Comparison of ENCODE assay signal across 25 mouse cellular contexts in the genomic region with DNA sequence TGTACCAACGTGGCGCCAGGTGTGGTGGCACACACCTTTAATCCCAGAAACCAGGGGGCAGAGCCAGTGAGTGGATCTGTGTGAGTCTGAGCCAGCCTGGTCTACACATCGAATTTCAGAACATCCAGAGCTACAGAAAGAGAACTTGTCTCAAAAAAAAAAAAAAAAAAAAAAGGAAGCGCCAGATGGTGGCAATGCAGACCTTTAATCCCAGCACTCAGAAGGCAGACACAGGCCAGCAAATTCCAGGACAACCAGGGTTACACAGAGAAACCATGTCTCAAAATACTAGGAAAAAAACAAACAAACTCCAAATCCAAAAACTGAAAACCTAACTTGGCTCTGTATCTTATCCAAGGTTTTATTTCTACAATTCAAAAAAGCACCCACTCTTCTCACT. TPM values are rescaled to one million over a fixed set of nuclear protein-coding genes. Genes with fewer than 3 reads are reported as not detected.
DNase-seq lines count a peak whose midpoint lies in the region; TF ChIP-seq lines count a peak whose summit lies in the region.
"Had no signal": no experiment of that assay in that cellular context is flagged by ENCODE, and none has a peak within 500 bp of the region (broad histone marks: within the 10 kb centered on the region; RNA-seq: fewer than 3 reads in every experiment).

No protein-coding gene starts in this region.

- H3K27me3 ChIP-seq in kidney, adult 2 months (replicated peaks; ENCODE audit: control insufficient read depth, insufficient read depth, low read length): no peaks in the 10 kb centered on the region
- no peaks in the 10 kb centered on the region for H3K27me3 ChIP-seq in thymus, adult 2 months (ENCODE audit: control insufficient read depth, insufficient read depth, low read length)
- H3K27me3 ChIP-seq in small intestine, adult 2 months (ENCODE audit: control insufficient read depth, insufficient read depth, low read length): no peaks in the 10 kb centered on the region
- H3K27me3 ChIP-seq: heart, embryonic 12.5 days; limb, embryonic 15.5 days; midbrain, embryonic 12.5 days; neural tube, embryonic 12.5 days had no signal

- peak overlapping the region; percentile 68; the same call in 1 of the 2 replicates for H3K27ac ChIP-seq in kidney, adult 2 months (ENCODE audit: insufficient read depth, low read depth, low read length)
- H3K27ac ChIP-seq in left cerebral cortex, adult 2 months: 0 out of 2 replicates have a peak overlapping the region, but pooled peaks have one; percentile 24
- H3K27ac ChIP-seq in thymus, adult 2 months (ENCODE audit: control insufficient read depth, insufficient read depth, low read length): peak overlapping the region; percentile 91
- H3K27ac ChIP-seq in small intestine, adult 2 months (ENCODE audit: insufficient read depth, low read depth, low read length): peak overlapping the region; percentile 69
- H3K27ac ChIP-seq: hindbrain, embryonic 14.5 days; limb, embryonic 15.5 days; liver, embryonic 14.5 days; midbrain, embryonic 12.5 days; neural tube, embryonic 12.5 days had no signal

- DNase-seq in kidney, adult 2 months: peak; percentile 62
- DNase-seq in kidney, adult 18-20 months: no peak
- DNase-seq in left cerebral cortex, adult 2 months (ENCODE audit: extremely low spot score in 1 of 2, low spot score in 2 of 2): no peak
- no peak for DNase-seq in left cerebral cortex, adult 18-20 months (ENCODE audit: low spot score in 2 of 2)
- no peak for DNase-seq in thymus, adult 2 months
- no peak for DNase-seq in thymus, postnatal 0 days (ENCODE audit: low spot score)
- no peak for DNase-seq in adrenal gland, adult 18-20 months (ENCODE audit: low spot score in 2 of 2)
- DNase-seq: adrenal gland, postnatal 10 days; B cell, adult 2 months; cerebellum, adult 11-12 months; cerebellum, adult 9-11 months; gastrocnemius, postnatal 36 days; heart, adult 18-20 months; heart, postnatal 10 days; lung, embryonic 14.5 days; lung, postnatal 14 days; right cerebral cortex, adult 18-20 months had no signal

- WGBS in kidney, adult 2 months: 57% methylated on average over 4 of the region's 4 CpGs
- 35% methylated on average over 4 of the region's 4 CpGs for WGBS in thymus, adult 2 months
- 74% methylated on average over 4 of the region's 4 CpGs for WGBS in small intestine, adult 2 months

- no peak for TF ChIP-seq POLR2A in kidney, adult 2 months (IDR thresholded peaks at IDR 0.05; ENCODE audit: low read depth, low read length)
- no peak for TF ChIP-seq POLR2A in thymus, adult 2 months (IDR thresholded peaks at IDR 0.05; ENCODE audit: control insufficient read depth, extremely low read depth, insufficient read depth, low read length, poor library complexity)
- no peak for TF ChIP-seq POLR2A in small intestine, adult 2 months (IDR thresholded peaks at IDR 0.05; ENCODE audit: low read depth, low read length)

- peaks cover 28% of the 10 kb centered on the region for H3K4me1 ChIP-seq in kidney, adult 2 months (ENCODE audit: control insufficient read depth, insufficient read depth, low read length)
- peaks cover 75% of the 10 kb centered on the region for H3K4me1 ChIP-seq in thymus, adult 2 months (replicated peaks; ENCODE audit: control insufficient read depth, insufficient read depth, low read length)
- H3K4me1 ChIP-seq in small intestine, adult 2 months (ENCODE audit: control insufficient read depth, insufficient read depth, insufficient read length, low read length): peaks cover 3% of the 10 kb centered on the region
- H3K4me1 ChIP-seq: heart, embryonic 12.5 days; midbrain, embryonic 12.5 days; neural tube, embryonic 12.5 days had no signal

- no peak for TF ChIP-seq CTCF in kidney, adult 2 months (conservative IDR thresholded peaks at IDR 0.05; ENCODE audit: insufficient read depth, insufficient read length, low read depth, low read length)
- TF ChIP-seq CTCF in left cerebral cortex, adult 2 months (IDR thresholded peaks at IDR 0.05): no peak
- TF ChIP-seq CTCF in thymus, adult 2 months (IDR thresholded peaks at IDR 0.05; ENCODE audit: borderline replicate concordance, control insufficient read depth, extremely low read depth, insufficient read depth, low read length, poor library complexity): no peak
- no peak for TF ChIP-seq CTCF in small intestine, adult 2 months (IDR thresholded peaks at IDR 0.05; ENCODE audit: extremely low read depth, insufficient read length, insufficient replicate concordance, low read depth, low read length)

- H3K4me3 ChIP-seq in kidney, adult 2 months (ENCODE audit: insufficient read depth, low read depth, low read length): no peak overlapping the region
- H3K4me3 ChIP-seq in left cerebral cortex, adult 2 months: no peak overlapping the region
- H3K4me3 ChIP-seq in thymus, adult 2 months (ENCODE audit: control insufficient read depth, insufficient read depth, low read length): no peak overlapping the region
- no peak overlapping the region for H3K4me3 ChIP-seq in small intestine, adult 2 months (ENCODE audit: low read depth, low read length)
- H3K4me3 ChIP-seq: heart, embryonic 12.5 days; limb, embryonic 15.5 days; midbrain, embryonic 12.5 days; myocyte; neural tube, embryonic 12.5 days had no signal

- peaks cover 3% of the 10 kb centered on the region; the same call in 1 of the 2 replicates for H3K36me3 ChIP-seq in kidney, adult 2 months (ENCODE audit: control insufficient read depth, insufficient read depth, low read length)
- H3K36me3 ChIP-seq in thymus, adult 2 months (ENCODE audit: control insufficient read depth, insufficient read depth, low read length): peaks cover 19% of the 10 kb centered on the region
- H3K36me3 ChIP-seq in small intestine, adult 2 months (ENCODE audit: control insufficient read depth, insufficient read depth, low read length): peaks cover 54% of the 10 kb centered on the region

- intact Hi-C loops in left cerebral cortex, adult 2 months (cut with DNase I): no loop called here

RNA-seq across cellular contexts. Expression of gene Ncf1, which starts 41.1 kb away (rescaled TPM):
- polyA plus RNA-seq in kidney, adult 2 months (2012; rRNA removed): 2.6 and 6.7 TPM in 2 replicates
- 10 to 100 TPM in 1 of 2 experiments, 1 to 10 TPM in 1; 8.1 to 10.2 TPM for total RNA-seq in left cerebral cortex, adult 2 months (2021)
- 1 to 10 TPM; 5.3 to 7.7 TPM for total RNA-seq in left cerebral cortex, adult 18-20 months (2021)
- 28.6 and 35.9 TPM in 2 replicates for polyA plus RNA-seq in thymus, adult 2 months (2012; rRNA removed)
- 9.6 and 10.3 TPM in 2 replicates for polyA plus RNA-seq in thymus, postnatal 0 days (2015; fragmentation: Nextera tagmentation; extraction: Ambion mirVana)
- polyA plus RNA-seq in small intestine, adult 2 months (2012; rRNA removed): 14.3 and 18.9 TPM in 2 replicates
- 10 to 100 TPM; 10.0 to 12.1 TPM for total RNA-seq in adrenal gland, adult 18-20 months (2021)

RNA-seq across cellular contexts. Expression of gene Gtf2i, which starts 44.0 kb away (rescaled TPM):
- 86.4 and 103 TPM in 2 replicates for polyA plus RNA-seq in kidney, adult 2 months (2012; rRNA removed)
- total RNA-seq in left cerebral cortex, adult 2 months (2021): 100 to 1,000 TPM; 219 to 221 TPM
- 100 to 1,000 TPM; 204 to 207 TPM for total RNA-seq in left cerebral cortex, adult 18-20 months (2021)
- polyA plus RNA-seq in thymus, adult 2 months (2012; rRNA removed): 131 and 136 TPM in 2 replicates
- 124 and 130 TPM in 2 replicates for polyA plus RNA-seq in thymus, postnatal 0 days (2015; fragmentation: Nextera tagmentation; extraction: Ambion mirVana)
- polyA plus RNA-seq in small intestine, adult 2 months (2012; rRNA removed): 20.7 and 34.0 TPM in 2 replicates
- 100 to 1,000 TPM; 170 to 215 TPM for total RNA-seq in adrenal gland, adult 18-20 months (2021)

Comparison
In these comparisons a context has a peak if more than half of its experiments do, and no peak if none do; other contexts are left out.
1. H3K27ac ChIP-seq: peak in every context shown above with its lines; median percentile 91 in thymus, adult 2 months; 69 in small intestine, adult 2 months; 68 in kidney, adult 2 months; 24 in left cerebral cortex, adult 2 months.